Mouse (Mus musculus): ENCODE measurements around the gene Rft1. TPM values are rescaled to one million over a fixed set of nuclear protein-coding genes. Genes with fewer than 3 reads are reported as not detected.

Gene Rft1
- polyA plus RNA-seq, 1 experiment from 2014 or later: 7.0 TPM

DNA sequence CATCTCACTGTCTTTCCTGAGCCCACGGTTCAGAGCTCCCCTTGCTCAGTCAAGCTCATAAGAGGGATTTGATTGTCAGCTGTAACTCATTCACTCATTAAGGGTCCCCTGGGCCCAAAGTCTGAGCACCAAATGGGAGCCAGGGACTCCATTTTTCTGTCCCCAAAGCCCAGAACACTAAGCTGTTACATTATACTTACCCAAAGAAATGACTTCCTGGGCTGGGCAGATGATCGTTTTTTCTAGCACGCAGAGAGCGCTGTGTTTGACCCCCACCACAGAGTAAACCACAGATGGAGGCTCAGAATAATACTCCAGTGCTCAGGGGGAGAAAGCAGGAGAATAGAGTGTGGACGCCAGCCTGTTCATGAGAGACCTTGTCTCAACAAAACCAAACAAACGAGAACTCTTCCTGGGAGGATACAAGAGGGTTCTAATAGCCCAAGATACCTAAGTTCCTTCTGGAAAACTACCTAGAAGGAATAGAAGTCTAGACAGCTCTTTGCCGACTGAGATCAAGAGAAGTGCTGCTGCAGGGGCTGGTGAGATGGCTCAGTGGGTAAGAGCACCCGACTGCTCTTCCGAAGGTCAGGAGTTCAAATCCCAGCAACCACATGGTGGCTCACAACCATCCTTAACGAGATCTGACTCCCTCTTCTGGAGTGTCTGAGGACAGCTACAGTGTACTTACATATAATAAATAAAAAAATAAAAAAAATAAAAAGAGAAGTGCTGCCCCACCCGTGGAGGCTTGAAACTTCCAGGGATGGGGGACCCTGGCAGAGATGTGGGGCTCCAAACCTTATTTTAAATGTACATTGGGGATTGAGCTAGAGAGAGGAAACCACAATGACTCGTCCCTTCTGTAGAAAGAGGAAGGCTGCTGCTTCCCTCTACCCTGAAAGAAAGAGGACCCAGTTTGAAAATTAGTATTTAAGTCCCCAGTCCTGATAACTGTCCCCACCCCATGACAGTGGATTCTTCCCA lies 27.1 kb upstream of the Rft1 start:
- Histone ChIP-seq H3K9me3 (ENCODE audit: low read length) (no peaks in the 10 kb centered on the region), H3K4me2 (ENCODE audit: low read depth, low read length) (peak overlapping the region; percentile 85), H3K27ac (ENCODE audit: low read depth) (peak overlapping the region; percentile 82), H3K27me3 (ENCODE audit: insufficient read depth, low read length) (no peaks in the 10 kb centered on the region), H3K9ac (replicated peaks) (peak overlapping the region; percentile 82), H3K4me3 (ENCODE audit: low read depth, low read length) (peak overlapping the region; percentile 83; the same call in 1 of the 2 replicates), H3K36me3 (replicated peaks; ENCODE audit: insufficient read depth, low read length) (no peaks in the 10 kb centered on the region), H3K4me1 (ENCODE audit: insufficient read depth) (peaks cover 37% of the 10 kb centered on the region)
- DNase-seq (no peak), ATAC-seq (no peak)
- 25% methylated on average over 12 of the region's 12 CpGs for WGBS (ENCODE audit: insufficient replicate concordance)
- TF ChIP-seq EP300 (IDR thresholded peaks at IDR 0.05; ENCODE audit: low read depth): no peak
- no peak for TF ChIP-seq CTCF (IDR thresholded peaks at IDR 0.05; ENCODE audit: low read depth)

DNA sequence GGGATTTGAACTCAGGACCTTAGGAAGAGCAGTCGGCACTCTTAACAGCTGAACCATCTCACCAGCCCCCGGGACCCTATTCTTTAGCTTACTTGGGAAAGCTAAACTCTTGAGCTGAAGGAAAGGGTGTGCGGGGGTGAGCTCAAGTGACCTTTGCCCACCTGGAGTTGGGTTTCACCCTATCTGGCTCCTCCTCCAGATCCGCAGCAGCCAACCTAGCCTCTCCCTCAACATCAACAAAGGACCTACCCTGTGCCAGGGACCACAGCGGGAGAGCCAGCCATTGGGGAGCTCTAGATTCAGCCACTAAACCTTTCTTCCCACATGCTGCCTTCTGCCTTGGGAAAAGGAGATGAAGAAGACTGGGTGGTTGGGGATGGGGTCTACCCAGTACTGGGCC lies 25.9 kb upstream of the Rft1 start:
- no peak overlapping the region for H3K9ac ChIP-seq (replicated peaks)
- H3K27me3 ChIP-seq (ENCODE audit: insufficient read depth, low read length): no peaks in the 10 kb centered on the region
- no peak for DNase-seq
- peaks cover 36% of the 10 kb centered on the region for H3K4me1 ChIP-seq (ENCODE audit: insufficient read depth)
- ATAC-seq: no peak
- TF ChIP-seq EP300 (IDR thresholded peaks at IDR 0.05; ENCODE audit: low read depth): no peak
- no peak for TF ChIP-seq CTCF (IDR thresholded peaks at IDR 0.05; ENCODE audit: low read depth)
- no peak overlapping the region for H3K27ac ChIP-seq (ENCODE audit: low read depth)
- H3K9me3 ChIP-seq (ENCODE audit: low read length): no peaks in the 10 kb centered on the region
- H3K4me3 ChIP-seq (ENCODE audit: low read depth, low read length): no peak overlapping the region
- no peaks in the 10 kb centered on the region for H3K36me3 ChIP-seq (replicated peaks; ENCODE audit: insufficient read depth, low read length)
- 64% methylated on average over 5 of the region's 5 CpGs for WGBS (ENCODE audit: insufficient replicate concordance)
- no peak overlapping the region for H3K4me2 ChIP-seq (ENCODE audit: low read depth, low read length)

DNA sequence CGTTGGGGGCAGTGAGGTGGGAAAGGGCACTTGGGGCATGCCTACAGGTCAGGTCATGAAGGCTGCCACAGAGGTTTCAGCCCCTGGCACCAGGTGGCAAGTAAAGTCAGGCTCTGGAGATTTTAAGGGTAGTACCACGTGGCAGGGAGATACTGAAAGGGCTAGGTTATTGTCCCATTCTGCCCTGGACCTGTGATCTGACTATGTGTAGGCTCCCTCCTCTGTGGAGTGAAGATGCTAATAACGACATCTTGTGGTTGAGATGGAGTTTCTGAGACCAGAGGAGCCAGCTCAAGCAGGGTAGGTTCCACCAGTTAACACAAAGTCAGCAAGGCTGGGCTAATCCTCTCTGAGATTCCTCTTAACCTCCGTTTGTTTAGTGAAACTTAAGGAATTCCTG lies 24.3 kb upstream of the Rft1 start:
- Histone ChIP-seq H3K4me3 (ENCODE audit: low read depth, low read length) (no peak overlapping the region), H3K4me1 (ENCODE audit: insufficient read depth) (peaks cover 31% of the 10 kb centered on the region), H3K9me3 (ENCODE audit: low read length) (no peaks in the 10 kb centered on the region), H3K4me2 (ENCODE audit: low read depth, low read length) (no peak overlapping the region), H3K36me3 (replicated peaks; ENCODE audit: insufficient read depth, low read length) (no peaks in the 10 kb centered on the region), H3K9ac (replicated peaks) (no peak overlapping the region), H3K27ac (ENCODE audit: low read depth) (0 out of 2 replicates have a peak overlapping the region, but pooled peaks have one; percentile 87), H3K27me3 (ENCODE audit: insufficient read depth, low read length) (no peaks in the 10 kb centered on the region)
- DNase-seq (no peak), ATAC-seq (no peak)
- WGBS (ENCODE audit: insufficient replicate concordance): 44% methylated on average over 4 of the region's 4 CpGs
- no peak for TF ChIP-seq CTCF (IDR thresholded peaks at IDR 0.05; ENCODE audit: low read depth)
- no peak for TF ChIP-seq EP300 (IDR thresholded peaks at IDR 0.05; ENCODE audit: low read depth)

DNA sequence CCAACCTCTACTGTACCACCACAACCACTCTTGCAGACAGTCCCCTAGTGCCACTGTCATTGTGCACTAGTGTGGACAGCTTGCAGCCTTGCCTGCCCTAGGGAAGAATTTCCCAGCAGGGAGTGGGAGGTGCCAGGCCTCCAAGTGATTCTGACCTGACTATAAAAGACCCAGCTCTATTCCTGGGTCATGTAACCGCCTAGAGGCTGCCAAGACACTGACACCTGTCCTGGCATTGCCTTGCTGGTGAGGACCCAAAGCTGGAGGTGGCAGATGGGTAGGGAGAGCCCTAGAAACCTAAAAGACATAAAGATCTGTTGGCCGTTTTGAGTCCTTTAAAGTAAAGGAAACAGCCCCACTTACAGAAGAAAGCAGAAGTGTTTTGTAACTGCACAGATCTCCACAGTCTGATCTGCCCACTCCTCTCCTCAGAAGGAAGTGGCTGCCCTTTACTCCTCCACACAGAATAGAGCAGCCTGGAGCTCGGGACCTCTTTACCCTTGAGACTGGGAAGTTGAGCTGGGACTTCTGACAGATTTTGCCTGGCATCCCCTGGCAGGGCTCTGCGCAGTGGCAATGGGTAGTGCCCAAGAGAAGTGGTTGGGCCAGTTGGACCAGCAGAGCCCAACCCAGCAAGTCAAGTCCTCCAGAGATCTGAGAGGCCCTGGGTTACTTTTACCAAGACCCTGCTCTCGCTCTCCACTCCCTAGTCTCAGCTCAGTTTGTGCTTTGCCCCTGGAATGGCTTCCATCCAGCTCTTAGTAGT lies 23.2 kb upstream of the Rft1 start:
- Histone ChIP-seq H3K9me3 (ENCODE audit: low read length) (no peaks in the 10 kb centered on the region), H3K9ac (replicated peaks) (peak overlapping the region; percentile 44), H3K4me3 (ENCODE audit: low read depth, low read length) (no peak overlapping the region), H3K4me1 (ENCODE audit: insufficient read depth) (peaks cover 26% of the 10 kb centered on the region), H3K4me2 (ENCODE audit: low read depth, low read length) (0 out of 2 replicates have a peak overlapping the region, but pooled peaks have one; percentile 13), H3K27me3 (ENCODE audit: insufficient read depth, low read length) (no peaks in the 10 kb centered on the region), H3K27ac (ENCODE audit: low read depth) (peak overlapping the region; percentile 87), H3K36me3 (replicated peaks; ENCODE audit: insufficient read depth, low read length) (no peaks in the 10 kb centered on the region)
- 30% methylated on average over 5 of the region's 5 CpGs for WGBS (ENCODE audit: insufficient replicate concordance)
- DNase-seq: no peak
- ATAC-seq: no peak
- TF ChIP-seq CTCF (IDR thresholded peaks at IDR 0.05; ENCODE audit: low read depth) (no peak), EP300 (IDR thresholded peaks at IDR 0.05; ENCODE audit: low read depth) (no peak)

DNA sequence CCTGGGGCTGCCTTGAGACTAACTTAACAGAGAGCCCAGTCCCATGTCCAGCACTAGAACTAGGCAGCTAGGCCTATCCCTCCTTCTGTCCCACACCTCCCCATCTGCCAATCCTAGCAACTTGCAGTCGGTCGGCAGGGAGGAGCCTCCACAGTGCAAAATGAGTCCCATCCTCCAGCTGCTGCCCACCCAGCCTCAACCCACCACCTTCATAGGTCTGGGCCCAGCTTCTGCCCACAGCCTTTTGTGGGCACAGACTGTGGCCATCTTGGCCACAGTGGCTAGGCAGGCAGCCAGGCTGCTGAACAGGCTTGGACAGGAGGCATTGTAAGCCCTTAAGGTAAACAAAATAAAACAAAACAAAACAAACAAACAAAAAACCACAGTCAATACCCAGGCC lies 22.3 kb upstream of the Rft1 start:
- Histone ChIP-seq H3K27me3 (ENCODE audit: insufficient read depth, low read length) (no peaks in the 10 kb centered on the region), H3K27ac (ENCODE audit: low read depth) (peak overlapping the region; percentile 87)
- 61% methylated on average over 2 of the region's 2 CpGs for WGBS (ENCODE audit: insufficient replicate concordance)

DNA sequence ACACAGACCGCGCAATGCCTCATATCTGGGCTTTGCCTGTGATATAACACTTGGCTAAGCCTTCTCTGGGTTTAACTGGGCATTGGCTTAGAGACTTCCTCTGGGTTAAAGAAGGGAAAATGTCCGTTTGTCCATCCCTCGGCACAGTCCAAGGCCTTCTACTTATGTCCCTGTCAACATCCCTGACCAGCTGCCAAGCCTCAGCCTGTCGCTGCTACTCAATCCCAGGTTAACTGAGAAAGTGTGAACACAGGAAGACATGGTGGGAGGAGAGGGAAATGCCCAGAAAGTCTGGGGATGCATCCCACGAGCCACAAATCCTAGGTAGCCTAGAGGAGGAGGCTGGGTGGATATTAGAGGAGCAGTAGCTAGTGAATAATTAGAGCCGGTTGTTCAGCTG lies 20.5 kb upstream of the Rft1 start:
- Histone ChIP-seq H3K4me1 (ENCODE audit: insufficient read depth) (peaks cover 13% of the 10 kb centered on the region), H3K27me3 (ENCODE audit: insufficient read depth, low read length) (no peaks in the 10 kb centered on the region), H3K27ac (ENCODE audit: low read depth) (no peak overlapping the region), H3K4me3 (ENCODE audit: low read depth, low read length) (no peak overlapping the region), H3K36me3 (replicated peaks; ENCODE audit: insufficient read depth, low read length) (no peaks in the 10 kb centered on the region), H3K9me3 (ENCODE audit: low read length) (no peaks in the 10 kb centered on the region), H3K4me2 (ENCODE audit: low read depth, low read length) (no peak overlapping the region), H3K9ac (replicated peaks) (no peak overlapping the region)
- TF ChIP-seq CTCF (IDR thresholded peaks at IDR 0.05; ENCODE audit: low read depth): no peak
- no peak for TF ChIP-seq EP300 (IDR thresholded peaks at IDR 0.05; ENCODE audit: low read depth)
- DNase-seq (no peak), ATAC-seq (no peak)
- 72% methylated on average over 7 of the region's 7 CpGs for WGBS (ENCODE audit: insufficient replicate concordance)

More for the DNA sequence above, 22.3 kb upstream of the Rft1 start:
- no peak for ATAC-seq
- TF ChIP-seq CTCF (IDR thresholded peaks at IDR 0.05; ENCODE audit: low read depth): no peak
- no peak for TF ChIP-seq EP300 (IDR thresholded peaks at IDR 0.05; ENCODE audit: low read depth)
- H3K36me3 ChIP-seq (replicated peaks; ENCODE audit: insufficient read depth, low read length): no peaks in the 10 kb centered on the region
- no peak for DNase-seq
- H3K4me2 ChIP-seq (ENCODE audit: low read depth, low read length): no peak overlapping the region
- H3K9ac ChIP-seq (replicated peaks): no peak overlapping the region; the same call in 1 of the 2 replicates
- H3K4me1 ChIP-seq (ENCODE audit: insufficient read depth): peaks cover 20% of the 10 kb centered on the region
- no peaks in the 10 kb centered on the region for H3K9me3 ChIP-seq (ENCODE audit: low read length)
- no peak overlapping the region for H3K4me3 ChIP-seq (ENCODE audit: low read depth, low read length)
